Mouse (Mus musculus) ES-E14 (cell line): ENCODE results near the gene Tex52. TPM values are rescaled to one million over a fixed set of nuclear protein-coding genes. Genes with fewer than 3 reads are reported as not detected.
A peak's percentile ranks its signal among the peaks of the same experiment; 100 is the strongest.

Experiments used
- DNase-seq: peaks from one replicate; pipeline ENCODE4 v3.0.0-alpha.2; 2013; ENCODE audit warnings: low read depth, low spot score
- H3K27ac ChIP-seq: 2 replicates; pipeline ENCODE4 v1.5.1; 2012; ENCODE audit warnings: low read depth, mild to moderate bottlenecking, low read length, moderate library complexity, mixed read lengths; ENCODE audit not compliant: poor library complexity, insufficient read depth, severe bottlenecking
- H3K36me3 ChIP-seq: 2 replicates; pipeline ENCODE4 v1.6.1; 2012; ENCODE audit warnings: mild to moderate bottlenecking, low read length, moderate library complexity, mixed read lengths; ENCODE audit not compliant: control insufficient read depth, poor library complexity, insufficient read depth, severe bottlenecking
- H3K4me1 ChIP-seq, 2 experiments: fragments of 150-350 bp in 1 of 2; sonication (generic) in 1 of 2; 2 replicates each; pipeline ENCODE4 v1.6.1; 2012; ENCODE audit warnings: low read length in 2 of 2, mild to moderate bottlenecking in 1 of 2, mixed read lengths in 1 of 2; ENCODE audit not compliant: control insufficient read depth in 2 of 2, insufficient read depth in 2 of 2, poor library complexity in 1 of 2
- H3K4me3 ChIP-seq, 2 experiments: fragments of 150-350 bp in 1 of 2; sonication (generic) in 1 of 2; 2 replicates each; pipeline ENCODE4 v1.5.1; 2012; ENCODE audit warnings: low read length in 2 of 2, low read depth in 1 of 2, mild to moderate bottlenecking in 1 of 2, mixed read lengths in 1 of 2; ENCODE audit not compliant: insufficient read depth in 1 of 2, poor library complexity in 1 of 2, severe bottlenecking in 1 of 2
- H3K9ac ChIP-seq: 2 replicates; pipeline ENCODE4 v1.6.1; 2012; ENCODE audit warnings: low read depth, mild to moderate bottlenecking, low read length, mixed read lengths; ENCODE audit not compliant: poor library complexity, insufficient read depth, severe bottlenecking
- H3K9me3 ChIP-seq: fragments of 150-350 bp; sonication (generic); 2 replicates; pipeline ENCODE4 v1.6.1; 2012; ENCODE audit warnings: low read depth, mild to moderate bottlenecking, low read length; ENCODE audit not compliant: control insufficient read depth, insufficient read depth
- CHD2 ChIP-seq: IDR thresholded peaks from 2 replicates; pipeline ENCODE4 v1.6.1; 2014; ENCODE audit warnings: mild to moderate bottlenecking, low read depth, low read length, inconsistent platforms
- HCFC1 ChIP-seq: IDR thresholded peaks from 2 replicates; pipeline ENCODE4 v1.6.1; 2012; ENCODE audit warnings: low read length, inconsistent platforms, borderline replicate concordance; ENCODE audit not compliant: insufficient read depth
- MAFK ChIP-seq: IDR thresholded peaks from 2 replicates; pipeline ENCODE4 v1.6.1; 2014; ENCODE audit warnings: mild to moderate bottlenecking, low read depth, low read length, inconsistent platforms; ENCODE audit not compliant: insufficient read depth
- ZC3H11A ChIP-seq: IDR thresholded peaks from 2 replicates; pipeline ENCODE4 v1.6.1; 2012; ENCODE audit warnings: low read depth, mild to moderate bottlenecking, inconsistent platforms, low read length, borderline replicate concordance
- ZNF384 ChIP-seq: IDR thresholded peaks from 2 replicates; pipeline ENCODE4 v1.6.1; 2012; ENCODE audit warnings: low read depth, low read length, inconsistent platforms
- in situ Hi-C, 2 experiments: fragments of 600-800 bp; cut with MboI; formaldehyde crosslinking; loops; one replicate each; pipeline ENCODE4 v1.15.1; 2025; ENCODE audit warnings: low sequenced_read_pairs in 2 of 2, inconsistent platforms in 1 of 2; ENCODE audit not compliant: unreplicated experiment in 2 of 2
- total RNA-seq: library from RNA; depleted of rRNA; stranded (reverse); fragments of 300-350 nt; gene quantifications from 2 replicates; pipeline ENCODE4 v1.2.3, GENCODE M21; 2012; rRNA removed

Tex52 gene
- 0.16 TPM in 1 of 2 replicates, not detected in the other for total RNA-seq

DNA sequence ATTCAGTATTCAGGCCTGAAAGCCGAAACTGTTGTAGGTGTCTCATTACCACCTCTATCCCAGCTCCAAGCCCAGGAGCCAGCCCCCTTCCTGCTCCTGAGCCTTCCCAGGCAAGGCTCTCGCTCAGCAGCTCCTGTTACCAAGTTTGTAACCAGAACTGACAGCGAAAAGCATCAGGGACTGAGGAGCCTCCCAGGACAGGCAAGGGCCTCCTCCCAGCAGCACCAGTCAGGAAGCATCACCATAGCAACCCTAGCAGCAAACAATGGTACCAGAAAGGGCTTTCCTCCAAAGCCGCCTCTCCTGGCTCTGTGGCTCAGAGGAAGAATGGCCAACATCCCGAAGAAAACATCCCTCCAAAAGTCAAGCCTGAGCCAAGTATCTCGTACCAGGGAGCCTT lies at the start of gene Tex52, which contains the start of gene Gm44596:
Tex52 (plus strand) TSS at position 265 of the 400 bp plus-strand sequence.
Gm44596 (plus strand) TSS at position 312 of the 400 bp plus-strand sequence.
- H3K9ac ChIP-seq, result no peak within 1 kb of the TSS
- no peaks in the 10 kb centered on the region for H3K9me3 ChIP-seq
- no peak within 1 kb of the TSS for H3K4me3 ChIP-seq
- in situ Hi-C loops, result no loop called here
- H3K4me1 ChIP-seq, result no peaks in the 10 kb centered on the region; a peak in 1 of 4 replicates
- H3K27ac ChIP-seq, result no peak within 1 kb of the TSS
- no peak for DNase-seq
- peaks cover 41% of the 10 kb centered on the region for H3K36me3 ChIP-seq
- no peak for TF ChIP-seq CHD2
- no peak for TF ChIP-seq MAFK
- TF ChIP-seq ZNF384, result no peak
- TF ChIP-seq ZC3H11A, result no peak
- no peak for TF ChIP-seq HCFC1

GRCm38 (mm10) chr6:128334397-128335124 lies 40.7 kb upstream of the Tex52 start:
- in situ Hi-C loops, result no loop called here
- TF ChIP-seq ZC3H11A (no peak), ZNF384 (peak; percentile 74), HCFC1 (0 out of 2 replicates have a peak, but pooled peaks have one; percentile 22), MAFK (no peak), CHD2 (no peak)
- Histone ChIP-seq H3K9me3 (no peaks in the 10 kb centered on the region), H3K36me3 (peaks cover 7% of the 10 kb centered on the region; the same call in 1 of the 2 replicates), H3K9ac (no peak overlapping the region), H3K4me3 (peak overlapping the region in 1 of 2 experiments; percentile 13; a peak in 1 of 4 replicates), H3K27ac (peak overlapping the region; percentile 41), H3K4me1 (peaks cover 9 to 19% of the 10 kb centered on the region in 2 experiments; a peak in 3 of 4 replicates)
- DNase-seq, result peak; percentile 94

GRCm38 (mm10) chr6:128337467-128337866 lies 37.8 kb upstream of the Tex52 start:
- H3K9ac ChIP-seq, result no peak overlapping the region
- peaks cover 12 to 26% of the 10 kb centered on the region in 2 experiments; a peak in 3 of 4 replicates for H3K4me1 ChIP-seq
- H3K4me3 ChIP-seq, result no peak overlapping the region
- in situ Hi-C loops, result no loop called here
- H3K9me3 ChIP-seq, result no peaks in the 10 kb centered on the region
- peaks cover 3% of the 10 kb centered on the region; the same call in 1 of the 2 replicates for H3K36me3 ChIP-seq
- no peak overlapping the region for H3K27ac ChIP-seq
- TF ChIP-seq HCFC1, result no peak
- no peak for DNase-seq

GRCm38 (mm10) chr6:128338876-128339275 lies 36.4 kb upstream of the Tex52 start:
- no peak for DNase-seq
- Histone ChIP-seq H3K4me1 (peaks cover 6 to 20% of the 10 kb centered on the region in 2 experiments; a peak in 2 of 4 replicates), H3K9ac (no peak overlapping the region), H3K9me3 (no peaks in the 10 kb centered on the region), H3K36me3 (no peaks in the 10 kb centered on the region), H3K4me3 (no peak overlapping the region), H3K27ac (no peak overlapping the region)
- in situ Hi-C loops, result no loop called here
- no peak for TF ChIP-seq ZC3H11A
- TF ChIP-seq CHD2, result no peak
- no peak for TF ChIP-seq ZNF384
- TF ChIP-seq HCFC1, result no peak
- TF ChIP-seq MAFK, result no peak
